Mouse (Mus musculus): ENCODE data around the gene Dstyk. TPM values are rescaled to one million over a fixed set of nuclear protein-coding genes. Genes with fewer than 3 reads are reported as not detected.

The Dstyk gene
- 5.5 and 5.8 TPM in 2 replicates for polyA plus RNA-seq (2012; rRNA removed)

GRCm38 (mm10) chr1:132417319-132418251 lies at the start of gene Dstyk:
Dstyk (plus strand) TSS chr1:132417555.

GRCm38 (mm10) chr1:132390691-132391579 lies 26.4 kb upstream of the Dstyk start, which contains the start of gene Tmcc2:
Tmcc2 (minus strand) TSS chr1:132391281.

GRCm38 (mm10) chr1:132476928-132477691 lies 59.8 kb downstream of the Dstyk start, which contains the start of gene Rbbp5:
Rbbp5 (plus strand) TSS chr1:132477365.

GRCm38 (mm10) chr1:132506058-132506457 lies 88.7 kb downstream of the Dstyk start, which contains the start of gene Tmem81:
Tmem81 (plus strand) TSS chr1:132506230.

Other genes starting within 250 kb of the Dstyk start
- gene Lemd1, start 226.1 kb upstream of the Dstyk start, polyA plus RNA-seq (2012; rRNA removed), result 0.12 TPM in 1 of 2 replicates, not detected in the other
- 0.03 TPM in 1 of 2 replicates, not detected in the other for gene AC124108.1, start 226.1 kb upstream of the Dstyk start, polyA plus RNA-seq (2012; rRNA removed)
- not detected in 2 replicates for gene Gm10188, start 187.8 kb upstream of the Dstyk start, polyA plus RNA-seq (2012; rRNA removed)
- 4.5 and 5.1 TPM in 2 replicates for gene Klhdc8a, start 118.9 kb upstream of the Dstyk start, polyA plus RNA-seq (2012; rRNA removed)
- gene Nuak2, start 101.4 kb upstream of the Dstyk start, polyA plus RNA-seq (2012; rRNA removed), result 34.6 and 40.8 TPM in 2 replicates
- gene Tmcc2, start 26.3 kb upstream of the Dstyk start, polyA plus RNA-seq (2012; rRNA removed), result 9.6 TPM in 2 replicates
- gene Rbbp5, start 59.8 kb downstream of the Dstyk start, polyA plus RNA-seq (2012; rRNA removed), result 6.5 and 7.7 TPM in 2 replicates
- gene Tmem81, start 88.7 kb downstream of the Dstyk start, polyA plus RNA-seq (2012; rRNA removed), result 1.1 and 1.2 TPM in 2 replicates
- gene Cntn2, start 125.7 kb downstream of the Dstyk start, polyA plus RNA-seq (2012; rRNA removed), result 0.24 and 0.84 TPM in 2 replicates